Mouse (Mus musculus) CD4-positive, CD25-positive, alpha-beta regulatory T cell, adult 9 weeks (primary cell): ENCODE data around the gene Prl7b1. TPM values are rescaled to one million over a fixed set of nuclear protein-coding genes. Genes with fewer than 3 reads are reported as not detected.

Experiments
- polyA plus RNA-seq: library from polyadenylated mRNA; unstranded; fragments of 100-300 nt; shearing (Covaris generic); gene quantifications from one replicate; pipeline ENCODE4 v1.2.1, GENCODE M21; 2017

The Prl7b1 gene
- not detected for polyA plus RNA-seq

GRCm38 (mm10) chr13:27610482-27610881, at the start of gene Prl7b1:
TSS of gene Prl7b1 (minus strand) at chr13:27610582.

GRCm38 (mm10) chr13:27642393-27642792, 32.0 kb upstream of the Prl7b1 start, which contains the start of gene Prl7a1:
TSS of gene Prl7a1 (minus strand) at chr13:27642493.

GRCm38 (mm10) chr13:27582071-27582470, 28.3 kb downstream of the Prl7b1 start, which contains the start of gene Prl8a1:
TSS of gene Prl8a1 (minus strand) at chr13:27582171.

GRCm38 (mm10) chr13:27564506-27564905, 45.9 kb downstream of the Prl7b1 start, which contains the start of gene Prl8a9:
TSS of gene Prl8a9 (minus strand) at chr13:27564606.

Other genes with a start within 250 kb of the Prl7b1 start
- gene Prl2b1, start 219.7 kb downstream of the Prl7b1 start, polyA plus RNA-seq: not detected
- not detected for gene Prl8a6, start 171.9 kb downstream of the Prl7b1 start, polyA plus RNA-seq
- not detected for gene Prl8a8, start 97.4 kb downstream of the Prl7b1 start, polyA plus RNA-seq
- not detected for gene Prl8a9, start 46.0 kb downstream of the Prl7b1 start, polyA plus RNA-seq
- not detected for gene Prl8a1, start 28.4 kb downstream of the Prl7b1 start, polyA plus RNA-seq
- not detected for gene Prl7a1, start 31.9 kb upstream of the Prl7b1 start, polyA plus RNA-seq
- gene Prl7a2, start 57.5 kb upstream of the Prl7b1 start, polyA plus RNA-seq: not detected
- gene Prl7d1, start 106.2 kb upstream of the Prl7b1 start, polyA plus RNA-seq: not detected
- not detected for gene Prl7c1, start 170.2 kb upstream of the Prl7b1 start, polyA plus RNA-seq
- not detected for gene Prl2a1, start 191.1 kb upstream of the Prl7b1 start, polyA plus RNA-seq
- gene Prl2c1, start 238.8 kb upstream of the Prl7b1 start, polyA plus RNA-seq: not detected